Mouse (Mus musculus): Measurements from ENCODE around the gene Nfkb1. TPM values are rescaled to one million over a fixed set of nuclear protein-coding genes. Genes with fewer than 3 reads are reported as not detected.

Gene Nfkb1
- polyA plus RNA-seq, 1 experiment from 2014 or later = 12.3 TPM

- Histone ChIP-seq H3K36me3 (ENCODE audit: control insufficient read depth, insufficient read depth, low read length) (no peaks in the 10 kb centered on the region), H3K9ac (ENCODE audit: low read depth, low read length) (no peak overlapping the region), H3K27ac (ENCODE audit: low read depth, low read length) (no peak overlapping the region), H3K4me2 (replicated peaks; ENCODE audit: low read depth, low read length) (no peak overlapping the region), H3K27me3 (ENCODE audit: control insufficient read depth, insufficient read depth, low read length) (no peaks in the 10 kb centered on the region), H3K9me3 (ENCODE audit: control insufficient read depth, low read length) (no peaks in the 10 kb centered on the region), H3K4me1 (replicated peaks; ENCODE audit: control insufficient read depth, insufficient read depth, low read length) (no peaks in the 10 kb centered on the region), H3K4me3 (ENCODE audit: low read depth, low read length) (no peak overlapping the region)
- ATAC-seq (ENCODE audit: low FRiP score) = 0 out of 2 replicates have a peak, but pooled peaks have one; percentile 33
- WGBS = 84% methylated on average over 6 of the region's 6 CpGs
- DNase-seq (ENCODE audit: low spot score) = no peak
Measured at GRCm38 (mm10) chr3:135680213-135680843, 11.0 kb downstream of the Nfkb1 start.

GRCm38 (mm10) chr3:135677064-135677463 is 14.3 kb downstream of the Nfkb1 start:
- Histone ChIP-seq H3K4me1 (replicated peaks; ENCODE audit: control insufficient read depth, insufficient read depth, low read length) (peaks cover 6% of the 10 kb centered on the region), H3K36me3 (ENCODE audit: control insufficient read depth, insufficient read depth, low read length) (no peaks in the 10 kb centered on the region), H3K27ac (ENCODE audit: low read depth, low read length) (no peak overlapping the region), H3K9me3 (ENCODE audit: control insufficient read depth, low read length) (no peaks in the 10 kb centered on the region), H3K27me3 (ENCODE audit: control insufficient read depth, insufficient read depth, low read length) (no peaks in the 10 kb centered on the region), H3K4me3 (ENCODE audit: low read depth, low read length) (no peak overlapping the region), H3K9ac (ENCODE audit: low read depth, low read length) (no peak overlapping the region), H3K4me2 (replicated peaks; ENCODE audit: low read depth, low read length) (no peak overlapping the region)
- ATAC-seq (ENCODE audit: low FRiP score) (no peak), DNase-seq (ENCODE audit: low spot score) (no peak)
- 77% methylated on average over 5 of the region's 5 CpGs for WGBS

GRCm38 (mm10) chr3:135676364-135676763 is 15.0 kb downstream of the Nfkb1 start:
- no peak for DNase-seq (ENCODE audit: low spot score)
- H3K4me2 ChIP-seq (replicated peaks; ENCODE audit: low read depth, low read length) = no peak overlapping the region
- no peaks in the 10 kb centered on the region for H3K36me3 ChIP-seq (ENCODE audit: control insufficient read depth, insufficient read depth, low read length)
- WGBS = 96% methylated on average over 2 of the region's 2 CpGs
- no peak overlapping the region for H3K9ac ChIP-seq (ENCODE audit: low read depth, low read length)
- no peak overlapping the region for H3K4me3 ChIP-seq (ENCODE audit: low read depth, low read length)
- H3K9me3 ChIP-seq (ENCODE audit: control insufficient read depth, low read length) = no peaks in the 10 kb centered on the region
- H3K4me1 ChIP-seq (replicated peaks; ENCODE audit: control insufficient read depth, insufficient read depth, low read length) = peaks cover 6% of the 10 kb centered on the region
- no peak overlapping the region for H3K27ac ChIP-seq (ENCODE audit: low read depth, low read length)
- ATAC-seq (ENCODE audit: low FRiP score) = no peak
- H3K27me3 ChIP-seq (ENCODE audit: control insufficient read depth, insufficient read depth, low read length) = no peaks in the 10 kb centered on the region

GRCm38 (mm10) chr3:135675480-135675879 is 15.9 kb downstream of the Nfkb1 start:
- Histone ChIP-seq H3K9me3 (ENCODE audit: control insufficient read depth, low read length) (no peaks in the 10 kb centered on the region), H3K4me1 (replicated peaks; ENCODE audit: control insufficient read depth, insufficient read depth, low read length) (peaks cover 6% of the 10 kb centered on the region), H3K36me3 (ENCODE audit: control insufficient read depth, insufficient read depth, low read length) (no peaks in the 10 kb centered on the region), H3K9ac (ENCODE audit: low read depth, low read length) (no peak overlapping the region), H3K4me2 (replicated peaks; ENCODE audit: low read depth, low read length) (no peak overlapping the region), H3K27ac (ENCODE audit: low read depth, low read length) (no peak overlapping the region), H3K4me3 (ENCODE audit: low read depth, low read length) (no peak overlapping the region), H3K27me3 (ENCODE audit: control insufficient read depth, insufficient read depth, low read length) (no peaks in the 10 kb centered on the region)
- DNase-seq (ENCODE audit: low spot score) (no peak), ATAC-seq (ENCODE audit: low FRiP score) (no peak)
- 83% methylated on average over 5 of the region's 5 CpGs for WGBS

GRCm38 (mm10) chr3:135674716-135675392 is 16.5 kb downstream of the Nfkb1 start:
- no peaks in the 10 kb centered on the region for H3K36me3 ChIP-seq (ENCODE audit: control insufficient read depth, insufficient read depth, low read length)
- no peaks in the 10 kb centered on the region for H3K27me3 ChIP-seq (ENCODE audit: control insufficient read depth, insufficient read depth, low read length)
- no peak overlapping the region for H3K4me3 ChIP-seq (ENCODE audit: low read depth, low read length)
- ATAC-seq (ENCODE audit: low FRiP score) = peak; percentile 77; the same call in 1 of the 2 replicates
- 69% methylated on average over 13 of the region's 13 CpGs for WGBS
- no peaks in the 10 kb centered on the region for H3K9me3 ChIP-seq (ENCODE audit: control insufficient read depth, low read length)
- peak overlapping the region; percentile 36; the same call in 1 of the 2 replicates for H3K27ac ChIP-seq (ENCODE audit: low read depth, low read length)
- H3K4me1 ChIP-seq (replicated peaks; ENCODE audit: control insufficient read depth, insufficient read depth, low read length) = peaks cover 6% of the 10 kb centered on the region
- DNase-seq (ENCODE audit: low spot score) = no peak
- H3K4me2 ChIP-seq (replicated peaks; ENCODE audit: low read depth, low read length) = no peak overlapping the region
- H3K9ac ChIP-seq (ENCODE audit: low read depth, low read length) = no peak overlapping the region

GRCm38 (mm10) chr3:135673695-135674094 is 17.7 kb downstream of the Nfkb1 start:
- no peaks in the 10 kb centered on the region for H3K36me3 ChIP-seq (ENCODE audit: control insufficient read depth, insufficient read depth, low read length)
- DNase-seq (ENCODE audit: low spot score) (no peak), ATAC-seq (ENCODE audit: low FRiP score) (no peak)

GRCm38 (mm10) chr3:135673041-135673440 is 18.3 kb downstream of the Nfkb1 start:
- Histone ChIP-seq H3K4me2 (replicated peaks; ENCODE audit: low read depth, low read length) (no peak overlapping the region), H3K27ac (ENCODE audit: low read depth, low read length) (no peak overlapping the region), H3K9me3 (ENCODE audit: control insufficient read depth, low read length) (no peaks in the 10 kb centered on the region), H3K36me3 (ENCODE audit: control insufficient read depth, insufficient read depth, low read length) (no peaks in the 10 kb centered on the region), H3K27me3 (ENCODE audit: control insufficient read depth, insufficient read depth, low read length) (no peaks in the 10 kb centered on the region), H3K9ac (ENCODE audit: low read depth, low read length) (no peak overlapping the region), H3K4me3 (ENCODE audit: low read depth, low read length) (no peak overlapping the region), H3K4me1 (replicated peaks; ENCODE audit: control insufficient read depth, insufficient read depth, low read length) (peaks cover 6% of the 10 kb centered on the region)
- WGBS = 94% methylated on average over 4 of the region's 4 CpGs
- no peak for DNase-seq (ENCODE audit: low spot score)
- ATAC-seq (ENCODE audit: low FRiP score) = no peak

More at GRCm38 (mm10) chr3:135673695-135674094, 17.7 kb downstream of the Nfkb1 start:
- Histone ChIP-seq H3K4me1 (replicated peaks; ENCODE audit: control insufficient read depth, insufficient read depth, low read length) (peaks cover 6% of the 10 kb centered on the region), H3K9ac (ENCODE audit: low read depth, low read length) (no peak overlapping the region), H3K4me3 (ENCODE audit: low read depth, low read length) (no peak overlapping the region), H3K27ac (ENCODE audit: low read depth, low read length) (no peak overlapping the region), H3K9me3 (ENCODE audit: control insufficient read depth, low read length) (no peaks in the 10 kb centered on the region), H3K27me3 (ENCODE audit: control insufficient read depth, insufficient read depth, low read length) (no peaks in the 10 kb centered on the region), H3K4me2 (replicated peaks; ENCODE audit: low read depth, low read length) (no peak overlapping the region)
- WGBS = 70% methylated on average over 7 of the region's 7 CpGs

GRCm38 (mm10) chr3:135672135-135672534 is 19.2 kb downstream of the Nfkb1 start:
- ATAC-seq (ENCODE audit: low FRiP score) = peak; percentile 62; the same call in 1 of the 2 replicates
- Histone ChIP-seq H3K27ac (ENCODE audit: low read depth, low read length) (no peak overlapping the region), H3K27me3 (ENCODE audit: control insufficient read depth, insufficient read depth, low read length) (no peaks in the 10 kb centered on the region), H3K9ac (ENCODE audit: low read depth, low read length) (no peak overlapping the region), H3K4me1 (replicated peaks; ENCODE audit: control insufficient read depth, insufficient read depth, low read length) (peaks cover 6% of the 10 kb centered on the region), H3K9me3 (ENCODE audit: control insufficient read depth, low read length) (no peaks in the 10 kb centered on the region), H3K4me2 (replicated peaks; ENCODE audit: low read depth, low read length) (no peak overlapping the region), H3K36me3 (ENCODE audit: control insufficient read depth, insufficient read depth, low read length) (no peaks in the 10 kb centered on the region), H3K4me3 (ENCODE audit: low read depth, low read length) (no peak overlapping the region)
- WGBS = 66% methylated on average over 5 of the region's 5 CpGs
- DNase-seq (ENCODE audit: low spot score) = peak; percentile 45

GRCm38 (mm10) chr3:135670869-135671268 is 20.5 kb downstream of the Nfkb1 start:
- Histone ChIP-seq H3K4me2 (replicated peaks; ENCODE audit: low read depth, low read length) (no peak overlapping the region), H3K4me3 (ENCODE audit: low read depth, low read length) (no peak overlapping the region), H3K27me3 (ENCODE audit: control insufficient read depth, insufficient read depth, low read length) (no peaks in the 10 kb centered on the region), H3K9me3 (ENCODE audit: control insufficient read depth, low read length) (no peaks in the 10 kb centered on the region), H3K36me3 (ENCODE audit: control insufficient read depth, insufficient read depth, low read length) (no peaks in the 10 kb centered on the region), H3K27ac (ENCODE audit: low read depth, low read length) (no peak overlapping the region), H3K4me1 (replicated peaks; ENCODE audit: control insufficient read depth, insufficient read depth, low read length) (peaks cover 6% of the 10 kb centered on the region), H3K9ac (ENCODE audit: low read depth, low read length) (no peak overlapping the region)
- no peak for ATAC-seq (ENCODE audit: low FRiP score)
- WGBS = 87% methylated on average over 4 of the region's 4 CpGs
- no peak for DNase-seq (ENCODE audit: low spot score)

All from hindbrain, embryonic 11.5 days (tissue).